Mouse (Mus musculus) heart, embryonic 12.5 days (tissue): Measurements from ENCODE around the gene Nkx1-1. TPM values are rescaled to one million over a fixed set of nuclear protein-coding genes. Genes with fewer than 3 reads are reported as not detected.
A peak's percentile ranks its signal among the peaks of the same experiment; 100 is the strongest.

ENCODE experiments used
- ATAC-seq: fragments of 200-750 bp; cut with Nextera tagmentation; 2 replicates; pipeline ENCODE4 v1.8.0; 2017; ENCODE audit warnings: moderate TSS enrichment, moderate library complexity; ENCODE audit not compliant: insufficient number of reproducible peaks, low FRiP score
- H3K27ac ChIP-seq: fragments of 300-500 bp; sonication (generic); 2 replicates; pipeline ENCODE4 v1.5.1; 2016; ENCODE audit warnings: mild to moderate bottlenecking, moderate library complexity; ENCODE audit not compliant: poor library complexity, severe bottlenecking
- H3K27me3 ChIP-seq: fragments of 300-500 bp; sonication (generic); replicated peaks from 2 replicates; pipeline ENCODE4 v1.6.1; 2016; ENCODE audit warnings: mild to moderate bottlenecking, moderate library complexity
- H3K36me3 ChIP-seq: fragments of 300-500 bp; sonication (generic); 2 replicates; pipeline ENCODE4 v1.6.1; 2016; ENCODE audit warnings: mild to moderate bottlenecking, moderate library complexity
- H3K4me1 ChIP-seq: fragments of 300-500 bp; sonication (generic); replicated peaks from 2 replicates; pipeline ENCODE4 v1.6.1; 2016; ENCODE audit warnings: mild to moderate bottlenecking
- H3K4me2 ChIP-seq: fragments of 300-500 bp; sonication (generic); 2 replicates; pipeline ENCODE4 v1.6.1; 2016; ENCODE audit warnings: mild to moderate bottlenecking, moderate library complexity
- H3K4me3 ChIP-seq: fragments of 300-500 bp; sonication (generic); 2 replicates; pipeline ENCODE4 v1.5.1; 2016; ENCODE audit warnings: mild to moderate bottlenecking
- H3K9ac ChIP-seq: fragments of 300-500 bp; sonication (generic); 2 replicates; pipeline ENCODE4 v1.6.1; 2016; ENCODE audit warnings: mild to moderate bottlenecking, moderate library complexity
- H3K9me3 ChIP-seq: fragments of 300-500 bp; sonication (generic); replicated peaks from 2 replicates; pipeline ENCODE4 v1.6.1; 2016; ENCODE audit warnings: mild to moderate bottlenecking, moderate library complexity
- WGBS: fragments of 180-500 bp; shearing (Covaris S2); methylation state at CpG from one replicate; pipeline ENCODE4 v1.1.7; 2016; 5-methylcytosine and 5-hydroxymethylcytosine counted together
- polyA plus RNA-seq: library from polyadenylated mRNA; unstranded; fragments of >200 nt; fragmentation: Nextera tagmentation; extraction: Ambion mirVana; gene quantifications from 2 replicates; pipeline ENCODE4 v1.2.1, GENCODE M21; 2016

The Nkx1-1 gene
- polyA plus RNA-seq, 1 experiment from 2014 or later = not detected

- Histone ChIP-seq H3K36me3 (no peaks in the 10 kb centered on the region), H3K4me1 (peaks cover 19% of the 10 kb centered on the region), H3K9ac (no peak overlapping the region), H3K4me2 (no peak overlapping the region), H3K4me3 (no peak overlapping the region), H3K27ac (no peak overlapping the region), H3K9me3 (no peaks in the 10 kb centered on the region), H3K27me3 (peaks cover 96% of the 10 kb centered on the region)
- peak; percentile 66 for ATAC-seq
- 2% methylated on average over 23 of the region's 23 CpGs for WGBS
These were observed 4.4 kb upstream of the Nkx1-1 start for GRCm38 (mm10) chr5:33438214-33438613.

DNA sequence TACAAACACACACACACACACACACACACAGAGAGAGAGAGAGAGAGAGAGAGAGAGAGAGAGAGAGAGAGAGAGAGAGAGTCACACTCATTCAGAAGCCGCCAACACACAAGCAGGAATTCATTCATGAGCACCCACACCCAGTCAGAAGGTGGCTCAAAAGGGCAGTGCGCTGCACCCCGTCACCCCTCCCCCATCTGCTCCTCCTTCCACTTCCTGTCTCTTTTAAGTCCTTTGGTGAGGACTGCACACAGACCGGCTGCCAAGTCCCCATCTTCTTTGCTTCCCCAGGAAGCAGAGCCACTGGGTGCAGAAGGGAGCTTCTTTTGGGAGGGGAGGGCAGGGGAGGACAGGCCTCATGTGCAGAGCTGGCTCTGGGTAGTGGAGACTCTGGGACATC, 2.2 kb upstream of the Nkx1-1 start:
- ATAC-seq = no peak
- Histone ChIP-seq H3K4me1 (peaks cover 33% of the 10 kb centered on the region), H3K4me3 (no peak overlapping the region), H3K4me2 (no peak overlapping the region), H3K9me3 (no peaks in the 10 kb centered on the region), H3K27me3 (peaks cover 96% of the 10 kb centered on the region), H3K27ac (no peak overlapping the region), H3K9ac (no peak overlapping the region), H3K36me3 (no peaks in the 10 kb centered on the region)
- WGBS = 2% methylated on average over 4 of the region's 4 CpGs

- peaks cover 98% of the 10 kb centered on the region for H3K27me3 ChIP-seq
- H3K27ac ChIP-seq = no peak overlapping the region
- WGBS = 2% methylated on average over 26 of the region's 26 CpGs
- no peak for ATAC-seq
- peaks cover 41% of the 10 kb centered on the region for H3K4me1 ChIP-seq
- H3K36me3 ChIP-seq = no peaks in the 10 kb centered on the region
- no peaks in the 10 kb centered on the region for H3K9me3 ChIP-seq
- no peak overlapping the region for H3K9ac ChIP-seq
- H3K4me3 ChIP-seq = no peak overlapping the region
- H3K4me2 ChIP-seq = no peak overlapping the region; the same call in 1 of the 2 replicates
These were observed 1.4 kb upstream of the Nkx1-1 start for GRCm38 (mm10) chr5:33435151-33435550.

GRCm38 (mm10) chr5:33434141-33434780, 485 bp upstream of the Nkx1-1 start:
- peak overlapping the region; percentile 55 for H3K4me2 ChIP-seq
- H3K27ac ChIP-seq = no peak overlapping the region
- H3K4me3 ChIP-seq = peak overlapping the region; percentile 34
- no peaks in the 10 kb centered on the region for H3K9me3 ChIP-seq
- ATAC-seq = no peak
- no peak overlapping the region for H3K9ac ChIP-seq
- no peaks in the 10 kb centered on the region for H3K36me3 ChIP-seq
- peaks cover 41% of the 10 kb centered on the region for H3K4me1 ChIP-seq
- under 1% methylated on average over 56 of the region's 60 CpGs for WGBS
- H3K27me3 ChIP-seq = peaks cover 98% of the 10 kb centered on the region

DNA sequence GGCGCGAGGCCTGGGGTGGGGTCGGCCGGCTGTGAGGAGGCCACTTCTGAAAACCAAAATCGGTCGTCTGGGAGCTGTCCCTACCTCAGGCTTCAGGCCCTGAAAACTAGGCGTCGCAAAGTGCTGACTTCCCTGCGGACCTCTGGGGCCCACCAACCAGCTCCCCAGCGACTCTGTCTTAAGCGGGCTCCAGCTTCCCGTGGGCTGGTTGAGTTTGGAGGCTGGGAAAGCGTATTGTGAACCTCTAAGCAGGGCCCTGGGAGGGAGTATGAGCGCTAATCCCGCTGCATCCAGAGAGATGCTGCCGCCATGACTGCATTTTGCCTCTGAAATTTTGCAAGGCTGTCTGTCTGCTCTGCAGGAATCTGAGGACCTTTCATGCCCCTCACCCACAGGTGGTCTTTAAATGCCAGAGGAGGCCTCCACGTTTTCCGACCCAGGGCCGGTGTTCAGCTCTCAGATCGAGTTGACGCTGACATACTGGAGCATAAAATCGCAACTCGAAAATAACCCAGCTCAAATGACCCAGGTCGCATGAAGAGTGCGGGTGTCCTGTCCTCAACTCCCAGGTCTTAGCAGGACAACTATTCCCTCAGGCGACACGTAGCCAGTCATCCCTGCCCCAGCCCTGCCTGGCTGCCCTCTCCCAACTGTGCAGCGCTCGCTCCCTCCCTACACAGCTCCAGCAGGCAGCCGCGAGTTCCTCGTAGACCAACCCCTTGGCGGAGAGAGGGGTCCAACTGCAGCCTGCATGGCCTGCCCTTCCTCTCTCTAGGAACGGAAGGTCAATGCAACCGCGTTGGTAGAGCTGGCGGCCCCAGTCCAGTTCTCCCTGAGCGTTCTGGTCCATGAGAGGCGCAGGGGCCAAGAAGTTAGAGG, 1.5 kb downstream of the Nkx1-1 start:
- no peaks in the 10 kb centered on the region for H3K36me3 ChIP-seq
- peak overlapping the region; percentile 12; the same call in 1 of the 2 replicates for H3K4me3 ChIP-seq
- ATAC-seq = peak; percentile 33; the same call in 1 of the 2 replicates
- H3K27ac ChIP-seq = no peak overlapping the region
- 1% methylated on average over 39 of the region's 39 CpGs for WGBS
- peaks cover 41% of the 10 kb centered on the region for H3K4me1 ChIP-seq
- H3K27me3 ChIP-seq = peaks cover 100% of the 10 kb centered on the region
- no peak overlapping the region for H3K9ac ChIP-seq
- no peaks in the 10 kb centered on the region for H3K9me3 ChIP-seq
- H3K4me2 ChIP-seq = peak overlapping the region; percentile 13; the same call in 1 of the 2 replicates

- no peak for ATAC-seq
- Histone ChIP-seq H3K27ac (no peak overlapping the region), H3K4me3 (peak overlapping the region; percentile 40), H3K4me1 (peaks cover 45% of the 10 kb centered on the region), H3K9me3 (no peaks in the 10 kb centered on the region), H3K4me2 (peak overlapping the region; percentile 65), H3K9ac (no peak overlapping the region), H3K36me3 (no peaks in the 10 kb centered on the region), H3K27me3 (peaks cover 99% of the 10 kb centered on the region)
- WGBS = under 1% methylated on average over 77 of the region's 77 CpGs
These were observed 2.4 kb downstream of the Nkx1-1 start for GRCm38 (mm10) chr5:33431173-33432005.

DNA sequence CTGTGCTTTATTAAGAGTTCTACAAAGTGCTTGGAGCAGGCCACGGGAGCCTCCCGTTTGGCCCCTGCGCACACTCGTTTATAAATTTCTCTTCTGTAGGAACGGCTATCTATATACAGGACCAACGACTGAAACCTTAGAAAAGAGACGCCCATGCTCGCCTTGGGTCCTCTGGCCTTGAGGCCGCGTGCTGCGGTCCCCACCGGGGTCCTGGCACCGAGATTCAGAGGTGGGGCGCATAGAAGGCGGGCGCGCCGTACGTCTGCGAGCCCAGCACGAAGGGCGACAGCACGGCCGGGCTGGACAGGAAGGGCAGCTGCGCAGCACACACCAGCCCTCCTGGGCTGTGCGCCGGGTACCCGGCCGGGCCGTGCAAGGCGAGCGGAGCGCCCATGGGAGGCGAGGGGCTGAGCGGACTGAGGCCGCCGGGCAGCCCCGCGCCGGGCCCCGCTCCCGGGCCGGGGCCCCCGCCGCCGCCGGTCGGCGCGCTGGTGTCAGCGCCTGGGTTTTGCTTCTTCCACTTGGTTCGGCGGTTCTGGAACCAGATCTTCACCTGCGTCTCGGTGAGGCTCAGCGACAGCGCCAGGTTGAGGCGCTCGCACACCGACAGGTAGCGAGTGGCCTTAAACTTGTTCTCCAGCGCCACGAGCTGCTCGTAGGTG, 3.1 kb downstream of the Nkx1-1 start:
- peaks cover 45% of the 10 kb centered on the region for H3K4me1 ChIP-seq
- H3K36me3 ChIP-seq = no peaks in the 10 kb centered on the region
- ATAC-seq = no peak
- H3K4me2 ChIP-seq = peak overlapping the region; percentile 65
- peak overlapping the region; percentile 40 for H3K4me3 ChIP-seq
- no peak overlapping the region for H3K27ac ChIP-seq
- no peaks in the 10 kb centered on the region for H3K9me3 ChIP-seq
- 1% methylated on average over 64 of the region's 64 CpGs for WGBS
- H3K9ac ChIP-seq = no peak overlapping the region
- peaks cover 96% of the 10 kb centered on the region for H3K27me3 ChIP-seq

GRCm38 (mm10) chr5:33430106-33430505, 3.7 kb downstream of the Nkx1-1 start:
- Histone ChIP-seq H3K9me3 (no peaks in the 10 kb centered on the region), H3K4me2 (peak overlapping the region; percentile 65), H3K4me3 (peak overlapping the region; percentile 40), H3K36me3 (no peaks in the 10 kb centered on the region), H3K27me3 (peaks cover 96% of the 10 kb centered on the region), H3K27ac (no peak overlapping the region), H3K9ac (no peak overlapping the region), H3K4me1 (peaks cover 45% of the 10 kb centered on the region)
- 4% methylated on average over 16 of the region's 16 CpGs for WGBS
- no peak for ATAC-seq

- Histone ChIP-seq H3K9ac (no peak overlapping the region), H3K27me3 (peaks cover 77% of the 10 kb centered on the region), H3K9me3 (no peaks in the 10 kb centered on the region), H3K4me1 (peaks cover 24% of the 10 kb centered on the region), H3K4me3 (no peak overlapping the region), H3K4me2 (no peak overlapping the region), H3K27ac (no peak overlapping the region), H3K36me3 (no peaks in the 10 kb centered on the region)
- no peak for ATAC-seq
These were observed 6.3 kb downstream of the Nkx1-1 start for GRCm38 (mm10) chr5:33427461-33427860.

GRCm38 (mm10) chr5:33420313-33420712, 13.5 kb downstream of the Nkx1-1 start:
- peaks cover 8% of the 10 kb centered on the region for H3K36me3 ChIP-seq
- WGBS = 49% methylated on average over 3 of the region's 3 CpGs
- no peak overlapping the region for H3K9ac ChIP-seq
- H3K4me3 ChIP-seq = no peak overlapping the region
- no peak overlapping the region for H3K4me2 ChIP-seq
- no peak overlapping the region for H3K27ac ChIP-seq
- H3K4me1 ChIP-seq = no peaks in the 10 kb centered on the region
- no peaks in the 10 kb centered on the region for H3K9me3 ChIP-seq
- ATAC-seq = no peak
- peaks cover 10% of the 10 kb centered on the region for H3K27me3 ChIP-seq
